Mouse (Mus musculus): ENCODE results near the gene Gabarap. TPM values are rescaled to one million over a fixed set of nuclear protein-coding genes. Genes with fewer than 3 reads are reported as not detected.

Gene Gabarap
- total RNA-seq, 4 experiments from 2014 or later: 369 to 430 (median 397) TPM

- peak; percentile 97 for DNase-seq
Measured at GRCm38 (mm10) chr11:70021264-70022132, 30.6 kb downstream of the Gabarap start.

- DNase-seq: no peak
Measured at GRCm38 (mm10) chr11:70023481-70024150, 32.7 kb downstream of the Gabarap start.

- DNase-seq: no peak
Measured at GRCm38 (mm10) chr11:70024151-70024514, 33.2 kb downstream of the Gabarap start.

- DNase-seq: no peak
Measured at GRCm38 (mm10) chr11:70026689-70027088, 35.7 kb downstream of the Gabarap start.

- no peak for DNase-seq
Measured at GRCm38 (mm10) chr11:70027397-70027796, 36.5 kb downstream of the Gabarap start.

GRCm38 (mm10) chr11:70028401-70029129, 37.6 kb downstream of the Gabarap start:
- no peak for DNase-seq

GRCm38 (mm10) chr11:70029130-70029801, 38.3 kb downstream of the Gabarap start:
- no peak for DNase-seq

GRCm38 (mm10) chr11:70029829-70030550, 39.0 kb downstream of the Gabarap start:
- DNase-seq: no peak

- no peak for DNase-seq
Measured at GRCm38 (mm10) chr11:70030651-70031320, 39.8 kb downstream of the Gabarap start.

GRCm38 (mm10) chr11:70031321-70031670, 40.4 kb downstream of the Gabarap start:
- DNase-seq: no peak

- no peak for DNase-seq
Measured at GRCm38 (mm10) chr11:70038174-70038573, 47.2 kb downstream of the Gabarap start.

GRCm38 (mm10) chr11:70039631-70040030, 48.7 kb downstream of the Gabarap start:
- no peak for DNase-seq

GRCm38 (mm10) chr11:70040184-70040583, 49.2 kb downstream of the Gabarap start:
- no peak for DNase-seq

- no peak for DNase-seq
Measured at GRCm38 (mm10) chr11:70042309-70043085, 51.6 kb downstream of the Gabarap start.

- DNase-seq: no peak
Measured at GRCm38 (mm10) chr11:70043665-70044064, 52.7 kb downstream of the Gabarap start.

Small RNAs within 50 kb of the gene (microRNA-seq; reads per million reads assigned to microRNA genes)
- gene Gm44349: 0 to 0.17 reads per million in 2 experiments
- gene Mir324: 1,328 to 1,771 reads per million in 2 experiments

Other genes starting within 250 kb of the Gabarap start
- 100 to 1,000 TPM in 2 of 4 experiments, 10 to 100 TPM in 2; 85.2 to 125 (median 101) TPM for gene Polr2a, start 232.5 kb upstream of the Gabarap start, total RNA-seq (2022)
- not detected for gene Slc35g3, start 229.2 kb upstream of the Gabarap start, total RNA-seq (2022)
- gene Zbtb4, start 225.2 kb upstream of the Gabarap start, total RNA-seq (2022): 100 to 1,000 TPM in 2 of 4 experiments, 10 to 100 TPM in 2; 73.0 to 121 (median 97.6) TPM
- 1 to 10 TPM; 1.5 to 8.1 (median 5.0) TPM for gene Chrnb1, start 195.2 kb upstream of the Gabarap start, total RNA-seq (2022)
- 10 to 100 TPM in 2 of 4 experiments, 1 to 10 TPM in 2; 2.5 to 32.7 (median 16.9) TPM for gene Fgf11, start 189.3 kb upstream of the Gabarap start, total RNA-seq (2022)
- 1 to 10 TPM in 1 of 4 experiments, under 1 TPM in 3; 0.45 to 1.1 (median 0.72) TPM for gene Tmem102, start 185.5 kb upstream of the Gabarap start, total RNA-seq (2022)
- not detected for gene Gm39566, start 175.8 kb upstream of the Gabarap start, total RNA-seq (2022)
- gene Spem2, start 172.7 kb upstream of the Gabarap start, total RNA-seq (2022): not detected
- under 1 TPM in 1 of 4 experiments, not detected in 3; 0.38 TPM for gene Spem1, start 169.0 kb upstream of the Gabarap start, total RNA-seq (2022)
- 10 to 100 TPM; 22.2 to 48.7 (median 35.8) TPM for gene Nlgn2, start 153.4 kb upstream of the Gabarap start, total RNA-seq (2022)
- 100 to 1,000 TPM; 122 to 164 (median 149) TPM for gene Tmem256, start 152.6 kb upstream of the Gabarap start, total RNA-seq (2022)
- gene Plscr3, start 144.8 kb upstream of the Gabarap start, total RNA-seq (2022): 10 to 100 TPM; 40.2 to 69.1 (median 62.1) TPM
- under 1 TPM in 2 of 4 experiments, not detected in 2; 0.11 to 0.20 TPM for gene Tnk1, start 132.4 kb upstream of the Gabarap start, total RNA-seq (2022)
- gene Tmem95, start 113.1 kb upstream of the Gabarap start, total RNA-seq (2022): not detected
- gene Kctd11, start 109.7 kb upstream of the Gabarap start, total RNA-seq (2022): 1 to 10 TPM; 4.3 to 6.2 (median 5.5) TPM
- gene Acap1, start 95.6 kb upstream of the Gabarap start, total RNA-seq (2022): 1 to 10 TPM in 2 of 4 experiments, under 1 TPM in 2; 0.31 to 1.9 (median 0.86) TPM
- gene 2810408A11Rik, start 90.2 kb upstream of the Gabarap start, total RNA-seq (2022): 1 to 10 TPM in 1 of 4 experiments, under 1 TPM in 3; 0.23 to 2.4 (median 0.71) TPM
- 10 to 100 TPM; 36.4 to 71.4 (median 51.5) TPM for gene Neurl4, start 90.1 kb upstream of the Gabarap start, total RNA-seq (2022)
- 10 to 100 TPM; 44.0 to 72.7 (median 52.0) TPM for gene Gps2, start 77.3 kb upstream of the Gabarap start, total RNA-seq (2022)
- 100 to 1,000 TPM; 468 to 561 (median 519) TPM for gene Eif5a, start 69.2 kb upstream of the Gabarap start, total RNA-seq (2022)
- gene Ybx2, start 55.3 kb upstream of the Gabarap start, total RNA-seq (2022): 10 to 100 TPM in 3 of 4 experiments, 1 to 10 TPM in 1; 6.3 to 13.9 (median 11.8) TPM
- 10 to 100 TPM; 36.5 to 90.1 (median 50.0) TPM for gene Slc2a4, start 43.0 kb upstream of the Gabarap start, total RNA-seq (2022)
- under 1 TPM in 1 of 4 experiments, not detected in 3; 0.55 TPM for gene Cldn7, start 26.4 kb upstream of the Gabarap start, total RNA-seq (2022)
- gene Ctdnep1, start 10.0 kb upstream of the Gabarap start, total RNA-seq (2022): 100 to 1,000 TPM; 109 to 125 (median 120) TPM
- 10 to 100 TPM; 56.9 to 87.4 (median 73.6) TPM for gene Elp5, start 8.6 kb upstream of the Gabarap start, total RNA-seq (2022)
- gene Phf23, start 4.6 kb downstream of the Gabarap start, total RNA-seq (2022): 10 to 100 TPM; 55.7 to 61.0 (median 58.4) TPM
- 10 to 100 TPM; 13.4 to 27.1 (median 20.5) TPM for gene Dvl2, start 9.5 kb downstream of the Gabarap start, total RNA-seq (2022)
- gene Acadvl, start 24.3 kb downstream of the Gabarap start, total RNA-seq (2022): 100 to 1,000 TPM; 323 to 415 (median 392) TPM
- 10 to 100 TPM; 25.7 to 65.4 (median 45.9) TPM for gene Dlg4, start 25.8 kb downstream of the Gabarap start, total RNA-seq (2022)
- under 1 TPM in 3 of 4 experiments, not detected in 1; 0.31 to 0.75 (median 0.38) TPM for gene Asgr1, start 62.9 kb downstream of the Gabarap start, total RNA-seq (2022)
- 1 to 10 TPM in 2 of 4 experiments, under 1 TPM in 2; 0.62 to 2.9 (median 1.1) TPM for gene Asgr2, start 101.5 kb downstream of the Gabarap start, total RNA-seq (2022)
- gene Mgl2, start 139.2 kb downstream of the Gabarap start, total RNA-seq (2022): 1 to 10 TPM; 3.1 to 6.9 (median 4.2) TPM
- 1 to 10 TPM; 3.3 to 7.3 (median 5.4) TPM for gene Clec10a, start 165.1 kb downstream of the Gabarap start, total RNA-seq (2022)
- 1 to 10 TPM in 2 of 4 experiments, under 1 TPM in 2; 0.23 to 2.0 (median 0.86) TPM for gene Slc16a11, start 221.6 kb downstream of the Gabarap start, total RNA-seq (2022)
- gene Slc16a13, start 229.9 kb downstream of the Gabarap start, total RNA-seq (2022): 1 to 10 TPM; 4.4 to 9.4 (median 6.6) TPM
- 10 to 100 TPM in 2 of 4 experiments, 1 to 10 TPM in 2; 6.4 to 25.1 (median 10.5) TPM for gene Bcl6b, start 238.7 kb downstream of the Gabarap start, total RNA-seq (2022)
- 10 to 100 TPM; 38.2 to 52.6 (median 44.5) TPM for gene 0610010K14Rik, start 246.8 kb downstream of the Gabarap start, total RNA-seq (2022)
- 1 to 10 TPM; 3.9 to 6.7 (median 5.3) TPM for gene Gm21988, start 248.7 kb downstream of the Gabarap start, total RNA-seq (2022)
- 100 to 1,000 TPM; 152 to 326 (median 207) TPM for gene Rnasek, start 248.7 kb downstream of the Gabarap start, total RNA-seq (2022)